Mouse (Mus musculus) neural tube, embryonic 13.5 days (tissue): Measurements from ENCODE around the gene Adi1. TPM values are rescaled to one million over a fixed set of nuclear protein-coding genes. Genes with fewer than 3 reads are reported as not detected.
A peak's percentile ranks its signal among the peaks of the same experiment; 100 is the strongest.

Experiments
- ATAC-seq: fragments of 200-750 bp; cut with Nextera tagmentation; 2 replicates; pipeline ENCODE4 v1.8.0; 2017; ENCODE audit warnings: low read depth, mild to moderate bottlenecking, moderate TSS enrichment, moderate library complexity
- H3K27ac ChIP-seq: fragments of 300-500 bp; sonication (generic); replicated peaks from 2 replicates; pipeline ENCODE4 v1.5.1; 2015; ENCODE audit warnings: moderate library complexity, mild to moderate bottlenecking, inconsistent platforms
- H3K27me3 ChIP-seq: fragments of 300-500 bp; sonication (generic); 2 replicates; pipeline ENCODE4 v1.6.1; 2015; ENCODE audit warnings: mild to moderate bottlenecking, inconsistent platforms
- H3K36me3 ChIP-seq: fragments of 300-500 bp; sonication (generic); 2 replicates; pipeline ENCODE4 v1.6.1; 2015; ENCODE audit warnings: mild to moderate bottlenecking, inconsistent platforms
- H3K4me1 ChIP-seq: fragments of 300-500 bp; sonication (generic); replicated peaks from 2 replicates; pipeline ENCODE4 v1.6.1; 2015; ENCODE audit warnings: inconsistent platforms
- H3K4me2 ChIP-seq: fragments of 300-500 bp; sonication (generic); 2 replicates; pipeline ENCODE4 v1.6.1; 2015; ENCODE audit warnings: inconsistent platforms, mild to moderate bottlenecking, moderate library complexity
- H3K4me3 ChIP-seq: fragments of 300-500 bp; sonication (generic); 2 replicates; pipeline ENCODE4 v1.5.1; 2015; ENCODE audit warnings: mild to moderate bottlenecking, inconsistent platforms
- H3K9ac ChIP-seq: fragments of 300-500 bp; sonication (generic); 2 replicates; pipeline ENCODE4 v1.6.1; 2015; ENCODE audit warnings: moderate library complexity, mild to moderate bottlenecking, inconsistent platforms
- H3K9me3 ChIP-seq: fragments of 300-500 bp; sonication (generic); 2 replicates; pipeline ENCODE4 v1.6.1; 2016; ENCODE audit warnings: inconsistent platforms
- WGBS: fragments of 180-500 bp; shearing (Covaris S2); methylation state at CpG from one replicate; pipeline ENCODE4 v1.1.7; 2015; 5-methylcytosine and 5-hydroxymethylcytosine counted together
- polyA plus RNA-seq: library from polyadenylated mRNA; unstranded; fragments of >200 nt; fragmentation: Nextera tagmentation; extraction: Ambion mirVana; gene quantifications from 2 replicates; pipeline ENCODE4 v1.2.1, GENCODE M21; 2015

The Adi1 gene
- polyA plus RNA-seq, 1 experiment from 2014 or later: 29.6 TPM

GRCm38 (mm10) chr12:28699086-28699485 lies 24.1 kb downstream of the Adi1 start:
- H3K9ac ChIP-seq: no peak overlapping the region
- H3K4me3 ChIP-seq: no peak overlapping the region
- H3K36me3 ChIP-seq: peaks cover 24% of the 10 kb centered on the region
- H3K4me2 ChIP-seq: no peak overlapping the region
- H3K27ac ChIP-seq: peak overlapping the region; percentile 19; the same call in 1 of the 2 replicates
- no peaks in the 10 kb centered on the region for H3K27me3 ChIP-seq
- peaks cover 32% of the 10 kb centered on the region for H3K4me1 ChIP-seq
- WGBS: 74% methylated on average over 5 of the region's 5 CpGs
- no peaks in the 10 kb centered on the region for H3K9me3 ChIP-seq
- no peak for ATAC-seq

- peak overlapping the region; percentile 93 for H3K27ac ChIP-seq
- H3K27me3 ChIP-seq: no peaks in the 10 kb centered on the region
- peaks cover 37% of the 10 kb centered on the region for H3K4me1 ChIP-seq
- H3K9me3 ChIP-seq: no peaks in the 10 kb centered on the region
- no peak for ATAC-seq
- H3K4me2 ChIP-seq: no peak overlapping the region
- peaks cover 20% of the 10 kb centered on the region for H3K36me3 ChIP-seq
- H3K9ac ChIP-seq: peak overlapping the region; percentile 57; the same call in 1 of the 2 replicates
- no peak overlapping the region for H3K4me3 ChIP-seq
- WGBS: 10% methylated on average over 6 of the region's 6 CpGs
Measured at GRCm38 (mm10) chr12:28699656-28700055, 24.6 kb downstream of the Adi1 start.

- Histone ChIP-seq H3K4me2 (no peak overlapping the region), H3K4me3 (no peak overlapping the region), H3K27me3 (no peaks in the 10 kb centered on the region), H3K36me3 (peaks cover 17% of the 10 kb centered on the region), H3K9me3 (no peaks in the 10 kb centered on the region), H3K27ac (peak overlapping the region; percentile 93), H3K9ac (peak overlapping the region; percentile 57; the same call in 1 of the 2 replicates), H3K4me1 (peaks cover 42% of the 10 kb centered on the region)
- peak; percentile 40 for ATAC-seq
- 29% methylated on average over 3 of the region's 3 CpGs for WGBS
Measured at GRCm38 (mm10) chr12:28700101-28700511, 25.1 kb downstream of the Adi1 start.

GRCm38 (mm10) chr12:28700561-28701025 lies 25.6 kb downstream of the Adi1 start:
- no peak overlapping the region for H3K4me2 ChIP-seq
- H3K4me3 ChIP-seq: no peak overlapping the region
- 72% methylated on average over 19 of the region's 19 CpGs for WGBS
- H3K4me1 ChIP-seq: peaks cover 43% of the 10 kb centered on the region
- H3K9ac ChIP-seq: peak overlapping the region; percentile 57
- ATAC-seq: peak; percentile 40
- peaks cover 14% of the 10 kb centered on the region; the same call in 1 of the 2 replicates for H3K36me3 ChIP-seq
- H3K27ac ChIP-seq: peak overlapping the region; percentile 93
- H3K9me3 ChIP-seq: no peaks in the 10 kb centered on the region
- H3K27me3 ChIP-seq: no peaks in the 10 kb centered on the region

- H3K4me1 ChIP-seq: peaks cover 43% of the 10 kb centered on the region
- H3K27ac ChIP-seq: peak overlapping the region; percentile 93
- H3K4me2 ChIP-seq: no peak overlapping the region
- ATAC-seq: no peak
- H3K27me3 ChIP-seq: no peaks in the 10 kb centered on the region
- H3K36me3 ChIP-seq: 0 out of 2 replicates have a peak, but pooled peaks cover 8% of the 10 kb centered on the region
- peak overlapping the region; percentile 38; the same call in 1 of the 2 replicates for H3K9ac ChIP-seq
- 84% methylated on average over 11 of the region's 11 CpGs for WGBS
- H3K9me3 ChIP-seq: no peaks in the 10 kb centered on the region
- H3K4me3 ChIP-seq: no peak overlapping the region
Measured at GRCm38 (mm10) chr12:28701302-28701701, 26.3 kb downstream of the Adi1 start.

GRCm38 (mm10) chr12:28704381-28704780 lies 29.4 kb downstream of the Adi1 start:
- Histone ChIP-seq H3K4me3 (no peak overlapping the region), H3K27ac (0 out of 2 replicates have a peak overlapping the region, but pooled peaks have one; percentile 38), H3K9ac (peak overlapping the region; percentile 53), H3K27me3 (no peaks in the 10 kb centered on the region), H3K4me1 (peaks cover 38% of the 10 kb centered on the region), H3K4me2 (no peak overlapping the region), H3K9me3 (no peaks in the 10 kb centered on the region), H3K36me3 (peaks cover 5% of the 10 kb centered on the region; the same call in 1 of the 2 replicates)
- 3% methylated on average over 12 of the region's 12 CpGs for WGBS
- ATAC-seq: no peak

GRCm38 (mm10) chr12:28705204-28705603 lies 30.2 kb downstream of the Adi1 start:
- Histone ChIP-seq H3K4me1 (peaks cover 34% of the 10 kb centered on the region), H3K4me2 (no peak overlapping the region), H3K27ac (no peak overlapping the region), H3K4me3 (no peak overlapping the region), H3K9ac (no peak overlapping the region; the same call in 1 of the 2 replicates), H3K36me3 (peaks cover 13% of the 10 kb centered on the region), H3K9me3 (no peaks in the 10 kb centered on the region), H3K27me3 (no peaks in the 10 kb centered on the region)
- WGBS: 87% methylated on average over 6 of the region's 6 CpGs
- no peak for ATAC-seq

- WGBS: 81% methylated on average over 4 of the region's 4 CpGs
Measured at GRCm38 (mm10) chr12:28708154-28708553, 33.1 kb downstream of the Adi1 start.

GRCm38 (mm10) chr12:28710566-28711185 lies 35.6 kb downstream of the Adi1 start:
- Histone ChIP-seq H3K4me1 (peaks cover 12% of the 10 kb centered on the region), H3K27me3 (no peaks in the 10 kb centered on the region), H3K27ac (peak overlapping the region; percentile 59), H3K4me3 (no peak overlapping the region), H3K36me3 (peaks cover 43% of the 10 kb centered on the region), H3K9me3 (no peaks in the 10 kb centered on the region), H3K9ac (no peak overlapping the region), H3K4me2 (no peak overlapping the region)
- WGBS: 64% methylated on average over 22 of the region's 22 CpGs
- no peak for ATAC-seq

More at GRCm38 (mm10) chr12:28708154-28708553, 33.1 kb downstream of the Adi1 start:
- H3K27me3 ChIP-seq: no peaks in the 10 kb centered on the region
- H3K9ac ChIP-seq: no peak overlapping the region
- peaks cover 24% of the 10 kb centered on the region for H3K4me1 ChIP-seq
- no peaks in the 10 kb centered on the region for H3K9me3 ChIP-seq
- no peak overlapping the region for H3K4me3 ChIP-seq
- no peak overlapping the region for H3K27ac ChIP-seq
- H3K36me3 ChIP-seq: peaks cover 41% of the 10 kb centered on the region
- H3K4me2 ChIP-seq: no peak overlapping the region
- ATAC-seq: no peak

- WGBS: 87% methylated on average over 24 of the region's 24 CpGs
- peaks cover 42% of the 10 kb centered on the region for H3K36me3 ChIP-seq
- no peaks in the 10 kb centered on the region for H3K27me3 ChIP-seq
Measured at GRCm38 (mm10) chr12:28714822-28715632, 40.0 kb downstream of the Adi1 start.

GRCm38 (mm10) chr12:28717066-28717465 lies 42.0 kb downstream of the Adi1 start:
- H3K36me3 ChIP-seq: peaks cover 42% of the 10 kb centered on the region
- H3K9ac ChIP-seq: no peak overlapping the region
- no peak overlapping the region for H3K4me3 ChIP-seq
- no peak overlapping the region for H3K27ac ChIP-seq
- H3K4me1 ChIP-seq: no peaks in the 10 kb centered on the region
- no peak overlapping the region for H3K4me2 ChIP-seq
- 56% methylated on average over 2 of the region's 2 CpGs for WGBS
- no peak for ATAC-seq
- H3K9me3 ChIP-seq: no peaks in the 10 kb centered on the region
- no peaks in the 10 kb centered on the region for H3K27me3 ChIP-seq

More at GRCm38 (mm10) chr12:28714822-28715632, 40.0 kb downstream of the Adi1 start:
- Histone ChIP-seq H3K4me3 (no peak overlapping the region), H3K9ac (no peak overlapping the region), H3K9me3 (no peaks in the 10 kb centered on the region), H3K4me2 (no peak overlapping the region), H3K27ac (no peak overlapping the region), H3K4me1 (peaks cover 10% of the 10 kb centered on the region)
- ATAC-seq: no peak

- peaks cover 42% of the 10 kb centered on the region for H3K36me3 ChIP-seq
- H3K27ac ChIP-seq: no peak overlapping the region
- no peak overlapping the region for H3K4me2 ChIP-seq
- H3K4me1 ChIP-seq: no peaks in the 10 kb centered on the region
- no peak overlapping the region for H3K9ac ChIP-seq
- no peak overlapping the region for H3K4me3 ChIP-seq
- no peaks in the 10 kb centered on the region for H3K9me3 ChIP-seq
- WGBS: 92% methylated on average over 2 of the region's 2 CpGs
- no peaks in the 10 kb centered on the region for H3K27me3 ChIP-seq
- ATAC-seq: no peak
Measured at GRCm38 (mm10) chr12:28718106-28718505, 43.1 kb downstream of the Adi1 start.
